Mouse (Mus musculus) heart, embryonic 14.5 days (tissue): Measurements from ENCODE around the gene Iqcf1. TPM values are rescaled to one million over a fixed set of nuclear protein-coding genes. Genes with fewer than 3 reads are reported as not detected.

Experiments
- ATAC-seq: fragments of 200-750 bp; cut with Nextera tagmentation; 2 replicates; pipeline ENCODE4 v1.8.0; 2017; ENCODE audit warnings: low read depth, moderate TSS enrichment; ENCODE audit not compliant: insufficient number of reproducible peaks, insufficient read depth, low FRiP score
- H3K27ac ChIP-seq, 2 experiments: fragments of 200-500 bp in 1 of 2; fragments of 300-500 bp in 1 of 2; sonication (generic) in 1 of 2; replicated peaks in 1 of 2; 2 replicates each; pipeline ENCODE4 v1.5.1; 2012 to 2014; ENCODE audit warnings: low read depth in 2 of 2, low read length in 2 of 2, control low read depth in 1 of 2, mild to moderate bottlenecking in 1 of 2, mixed read lengths in 1 of 2; ENCODE audit not compliant: control insufficient read depth in 1 of 2, insufficient read depth in 1 of 2
- H3K27me3 ChIP-seq: fragments of 300-500 bp; sonication (generic); 2 replicates; pipeline ENCODE4 v1.6.1; 2014; ENCODE audit warnings: mild to moderate bottlenecking, low read length, control low read depth; ENCODE audit not compliant: control insufficient read depth, insufficient read depth
- H3K36me3 ChIP-seq: fragments of 300-500 bp; sonication (generic); 2 replicates; pipeline ENCODE4 v1.6.1; 2014; ENCODE audit warnings: mild to moderate bottlenecking, control low read depth, low read length, mixed read lengths; ENCODE audit not compliant: control insufficient read depth, insufficient read depth
- H3K4me1 ChIP-seq, 2 experiments: fragments of 200-500 bp in 1 of 2; fragments of 300-500 bp in 1 of 2; sonication (generic) in 1 of 2; 2 replicates each; pipeline ENCODE4 v1.6.1; 2012 to 2014; ENCODE audit warnings: low read length in 2 of 2, control low read depth in 1 of 2, mixed read lengths in 1 of 2; ENCODE audit not compliant: control insufficient read depth in 2 of 2, insufficient read depth in 2 of 2
- H3K4me2 ChIP-seq: fragments of 300-500 bp; sonication (generic); 2 replicates; pipeline ENCODE4 v1.6.1; 2014; ENCODE audit warnings: mild to moderate bottlenecking, low read length
- H3K4me3 ChIP-seq, 2 experiments: fragments of 200-500 bp in 1 of 2; fragments of 300-500 bp in 1 of 2; sonication (generic) in 1 of 2; 2 replicates each; pipeline ENCODE4 v1.5.1; 2012 to 2014; ENCODE audit warnings: low read length in 2 of 2, mild to moderate bottlenecking in 2 of 2, control low read depth in 1 of 2, low read depth in 1 of 2, moderate library complexity in 1 of 2; ENCODE audit not compliant: control insufficient read depth in 1 of 2, insufficient read depth in 1 of 2
- H3K9ac ChIP-seq: fragments of 300-500 bp; sonication (generic); 2 replicates; pipeline ENCODE4 v1.6.1; 2014; ENCODE audit warnings: mild to moderate bottlenecking, low read length
- H3K9me3 ChIP-seq: fragments of 300-500 bp; sonication (generic); 2 replicates; pipeline ENCODE4 v1.6.1; 2016; ENCODE audit warnings: low read length, control low read depth; ENCODE audit not compliant: control insufficient read depth
- WGBS: fragments of 180-500 bp; shearing (Covaris S2); extraction: QIAGEN DNeasy Blood & Tissue Kit; methylation state at CpG from one replicate; pipeline ENCODE4 v1.1.7; 2014; 5-methylcytosine and 5-hydroxymethylcytosine counted together
- polyA plus RNA-seq: library from polyadenylated mRNA; unstranded; fragments of >200 nt; fragmentation: Nextera tagmentation; extraction: Ambion mirVana; gene quantifications from 2 replicates; pipeline ENCODE4 v1.2.1, GENCODE M21; 2014

Iqcf1 gene
- polyA plus RNA-seq, 1 experiment from 2014 or later = not detected

DNA sequence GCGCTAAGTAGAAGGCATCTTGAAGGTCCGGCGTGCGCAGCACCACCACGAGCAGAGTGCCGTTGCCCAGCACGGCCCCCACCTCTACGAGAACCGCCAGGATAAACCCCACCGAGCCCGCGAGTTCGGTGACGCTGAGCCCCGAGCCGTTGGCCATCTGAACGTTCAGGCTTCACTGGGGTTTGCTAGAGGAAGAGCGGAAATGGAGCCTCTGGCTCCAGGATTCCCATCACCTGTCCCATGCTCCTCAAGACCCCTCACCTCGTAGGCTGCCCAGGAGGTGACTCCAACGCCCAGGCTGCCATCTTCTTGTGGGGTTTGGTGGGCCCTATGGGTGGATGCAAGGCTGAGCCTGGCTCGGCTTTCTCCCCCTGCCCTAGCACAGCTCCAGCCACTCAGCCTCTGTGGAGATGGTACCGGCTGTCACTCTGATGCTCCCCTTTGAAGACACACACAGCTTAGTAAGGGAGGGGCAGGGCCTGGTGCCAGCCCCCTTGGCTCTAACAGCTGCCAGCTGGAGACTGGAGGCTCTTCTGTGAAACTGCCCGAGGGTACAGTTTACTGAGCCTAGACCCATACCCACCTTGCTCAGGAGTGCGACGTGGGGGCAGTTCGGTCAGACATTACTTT lies 34.1 kb upstream of the Iqcf1 start, which contains the start of gene Gpr62:
TSS of gene Gpr62 (minus strand) at position 368 of the 630 bp plus-strand sequence.
- H3K9ac ChIP-seq = peak within 1 kb of the TSS; percentile 80
- WGBS = 28% methylated on average over 26 of the region's 26 CpGs
- ATAC-seq = 0 out of 2 replicates have a peak, but pooled peaks have one; percentile 19
- peak within 1 kb of the TSS; percentile 51 to 63 for H3K4me3 ChIP-seq
- H3K36me3 ChIP-seq = peaks cover 32% of the 10 kb centered on the region
- H3K27me3 ChIP-seq = peaks cover 8% of the 10 kb centered on the region
- no peaks in the 10 kb centered on the region for H3K9me3 ChIP-seq
- peak within 1 kb of the TSS; percentile 98 for H3K4me2 ChIP-seq
- peak within 1 kb of the TSS in 1 of 2 experiments; percentile 37; a peak in 1 of 4 replicates for H3K27ac ChIP-seq
- peaks cover 4 to 11% of the 10 kb centered on the region in 2 experiments; a peak in 3 of 4 replicates for H3K4me1 ChIP-seq

DNA sequence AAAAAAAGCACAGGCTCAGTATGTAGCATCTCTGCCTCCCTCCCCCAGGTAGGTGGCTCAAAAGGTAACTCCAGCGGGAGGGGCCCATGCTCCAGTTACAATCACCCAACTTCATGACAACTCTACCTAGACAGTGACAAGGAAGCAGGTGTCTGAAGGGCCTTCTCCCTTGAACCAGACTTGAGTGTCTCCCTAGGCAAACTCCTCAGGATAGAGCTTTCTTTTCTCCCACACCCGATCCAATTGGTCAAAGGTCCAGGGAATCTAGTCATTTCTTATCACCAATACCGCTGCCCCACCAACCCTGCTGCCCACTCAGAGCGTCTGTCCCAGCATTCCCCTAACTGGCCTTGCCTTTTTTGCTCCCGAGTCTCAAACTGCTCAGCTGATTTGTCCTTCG lies 33.0 kb upstream of the Iqcf1 start:
- Histone ChIP-seq H3K4me1 (peaks cover 7 to 14% of the 10 kb centered on the region in 2 experiments; a peak in 3 of 4 replicates), H3K27ac (no peak overlapping the region), H3K4me2 (no peak overlapping the region), H3K36me3 (peaks cover 24% of the 10 kb centered on the region), H3K27me3 (peaks cover 8% of the 10 kb centered on the region), H3K9me3 (no peaks in the 10 kb centered on the region), H3K9ac (no peak overlapping the region), H3K4me3 (no peak overlapping the region)
- ATAC-seq = no peak
- 81% methylated on average over 6 of the region's 6 CpGs for WGBS

DNA sequence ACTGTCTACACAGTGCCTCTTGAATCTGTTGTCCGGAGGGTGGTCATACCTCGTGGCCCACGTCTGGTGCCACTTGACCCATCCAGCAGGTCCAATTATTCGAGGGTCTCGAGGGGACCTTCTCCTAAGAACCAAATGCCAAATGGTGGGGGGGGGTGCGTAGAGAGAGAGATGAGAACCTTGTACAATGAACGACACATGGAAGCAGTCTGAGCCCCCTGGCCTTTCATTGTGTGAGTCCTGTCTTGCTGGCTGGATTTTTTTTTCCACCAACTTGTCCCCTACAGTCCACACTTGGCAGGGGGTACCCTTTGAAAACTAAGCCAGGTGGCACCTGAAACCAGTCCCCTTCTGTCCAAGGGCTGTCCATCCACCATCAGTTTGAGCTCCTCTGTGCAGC lies 32.0 kb upstream of the Iqcf1 start:
- Histone ChIP-seq H3K9me3 (no peaks in the 10 kb centered on the region), H3K27ac (no peak overlapping the region), H3K36me3 (peaks cover 15% of the 10 kb centered on the region), H3K9ac (no peak overlapping the region), H3K4me1 (peaks cover 15 to 17% of the 10 kb centered on the region in 2 experiments), H3K4me3 (no peak overlapping the region), H3K27me3 (peaks cover 8% of the 10 kb centered on the region), H3K4me2 (no peak overlapping the region)
- WGBS = 93% methylated on average over 7 of the region's 7 CpGs
- no peak for ATAC-seq

DNA sequence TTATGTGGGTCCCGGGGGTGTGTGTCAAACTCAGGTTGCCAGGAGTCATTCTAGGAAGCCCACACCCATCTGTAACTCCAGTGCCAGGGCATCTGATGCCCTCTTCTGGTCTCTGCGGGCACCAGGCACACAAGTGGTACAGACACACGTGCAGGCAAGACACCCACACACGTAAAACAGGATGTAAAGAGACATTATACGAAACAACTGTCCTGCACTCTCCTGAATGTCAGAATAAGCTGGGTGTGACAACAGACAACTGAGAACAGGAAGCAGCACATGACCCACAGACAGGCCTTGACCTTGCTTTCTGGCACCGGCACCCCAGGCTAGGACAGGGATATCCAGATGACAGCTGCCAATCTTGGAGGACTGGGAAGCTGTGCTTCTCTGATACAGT lies 30.4 kb upstream of the Iqcf1 start:
- no peak for ATAC-seq
- 63% methylated on average over 6 of the region's 6 CpGs for WGBS
- no peak overlapping the region for H3K27ac ChIP-seq

DNA sequence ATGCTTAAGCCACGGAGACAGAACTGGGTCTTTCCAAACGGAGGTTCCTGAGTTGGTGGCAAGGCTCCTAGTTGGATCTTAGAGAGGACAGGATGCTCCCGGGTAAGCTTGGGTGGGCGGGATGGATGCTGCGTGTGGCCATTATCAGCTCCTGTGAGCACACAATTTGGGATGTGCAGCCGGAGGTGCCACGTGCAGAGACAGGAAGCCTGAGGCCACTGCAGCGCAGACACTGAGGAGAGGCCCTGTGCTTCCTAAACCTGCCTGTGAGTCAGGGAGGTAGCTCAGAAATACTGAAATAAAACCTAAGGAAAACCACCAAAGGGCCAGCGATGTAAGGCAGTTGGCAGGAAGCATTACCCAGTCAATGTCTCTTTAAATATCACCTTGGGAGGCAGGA lies 30.0 kb upstream of the Iqcf1 start:
- no peak overlapping the region for H3K9ac ChIP-seq
- no peaks in the 10 kb centered on the region for H3K9me3 ChIP-seq
- 58% methylated on average over 9 of the region's 9 CpGs for WGBS
- peaks cover 14 to 17% of the 10 kb centered on the region in 2 experiments for H3K4me1 ChIP-seq
- H3K4me2 ChIP-seq = no peak overlapping the region
- ATAC-seq = no peak
- H3K27ac ChIP-seq = no peak overlapping the region
- H3K4me3 ChIP-seq = no peak overlapping the region
- H3K36me3 ChIP-seq = no peaks in the 10 kb centered on the region
- peaks cover 8% of the 10 kb centered on the region for H3K27me3 ChIP-seq

More for the DNA sequence above, 30.4 kb upstream of the Iqcf1 start:
- H3K4me1 ChIP-seq = peaks cover 15 to 16% of the 10 kb centered on the region in 2 experiments
- peaks cover 8% of the 10 kb centered on the region for H3K27me3 ChIP-seq
- H3K4me3 ChIP-seq = no peak overlapping the region
- H3K9ac ChIP-seq = no peak overlapping the region
- H3K4me2 ChIP-seq = no peak overlapping the region
- H3K9me3 ChIP-seq = no peaks in the 10 kb centered on the region
- H3K36me3 ChIP-seq = no peaks in the 10 kb centered on the region

DNA sequence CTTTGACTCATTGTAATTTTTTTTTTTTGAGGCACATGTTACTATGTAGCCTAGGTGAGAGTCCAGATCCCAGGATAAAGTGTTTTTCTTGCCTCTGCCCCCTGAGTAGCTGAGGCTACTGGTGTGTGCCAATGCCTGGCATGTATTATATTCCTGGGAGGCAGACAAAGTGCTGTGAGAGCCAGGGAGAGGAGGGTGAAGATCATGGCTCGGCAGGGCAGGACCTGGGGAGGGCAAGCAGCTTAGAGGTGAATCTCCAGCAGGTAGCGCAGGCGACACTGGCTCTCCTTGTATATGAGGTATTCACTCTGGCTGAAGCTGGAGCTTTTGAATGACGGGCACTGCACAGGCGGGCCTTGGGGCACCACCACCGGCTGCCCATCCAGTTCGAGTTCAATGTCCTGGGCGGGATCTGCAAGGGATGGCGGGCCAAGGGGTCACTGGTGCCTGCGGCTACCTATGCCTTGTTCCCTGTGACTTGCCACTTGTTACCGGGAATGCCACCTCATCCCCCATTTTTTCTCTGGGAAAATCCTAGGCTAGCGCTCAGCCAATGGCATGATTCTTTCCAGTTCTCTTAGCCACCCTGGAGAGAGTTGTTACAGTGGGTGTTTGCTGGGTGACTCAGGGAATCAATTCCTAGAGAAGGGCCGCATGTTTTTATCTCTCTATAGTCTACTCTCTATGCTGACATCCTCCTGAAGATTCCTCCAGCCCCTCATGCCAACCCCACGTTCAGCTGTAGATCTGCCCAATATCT lies 28.6 kb upstream of the Iqcf1 start:
- Histone ChIP-seq H3K27me3 (peaks cover under 1% of the 10 kb centered on the region; the same call in 1 of the 2 replicates), H3K4me2 (peak overlapping the region; percentile 43), H3K27ac (no peak overlapping the region), H3K36me3 (no peaks in the 10 kb centered on the region), H3K4me1 (peaks cover 15 to 18% of the 10 kb centered on the region in 2 experiments), H3K9me3 (no peaks in the 10 kb centered on the region), H3K4me3 (no peak overlapping the region), H3K9ac (peak overlapping the region; percentile 11; the same call in 1 of the 2 replicates)
- no peak for ATAC-seq
- 70% methylated on average over 14 of the region's 14 CpGs for WGBS

DNA sequence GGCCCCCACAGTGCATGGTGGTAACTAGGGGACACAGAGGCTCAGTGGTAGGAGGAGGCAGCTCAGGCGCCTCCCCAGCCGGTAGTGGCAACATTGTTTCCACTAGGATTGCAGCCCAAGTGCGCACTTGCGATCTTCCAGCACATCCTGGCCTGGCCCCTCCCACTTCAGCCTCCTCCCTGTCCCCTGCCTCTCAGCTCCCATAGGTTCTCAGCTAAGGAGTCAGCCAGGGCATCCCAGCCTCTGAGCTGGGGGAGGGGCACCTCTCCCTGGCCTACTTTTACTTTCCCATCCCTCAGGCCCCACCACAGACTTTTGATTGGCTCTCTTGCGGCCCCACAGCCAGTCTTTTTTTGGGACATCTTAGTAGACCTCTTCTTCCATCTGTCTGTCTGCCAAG lies 27.9 kb upstream of the Iqcf1 start:
- H3K36me3 ChIP-seq = no peaks in the 10 kb centered on the region
- no peak for ATAC-seq
- H3K4me3 ChIP-seq = peak overlapping the region in 1 of 2 experiments; percentile 4; a peak in 1 of 4 replicates
- H3K27ac ChIP-seq = no peak overlapping the region
- peak overlapping the region; percentile 43 for H3K4me2 ChIP-seq
- no peaks in the 10 kb centered on the region for H3K9me3 ChIP-seq
- H3K27me3 ChIP-seq = no peaks in the 10 kb centered on the region
- peaks cover 20% of the 10 kb centered on the region in 2 experiments for H3K4me1 ChIP-seq
- WGBS = 8% methylated on average over 5 of the region's 5 CpGs
- peak overlapping the region; percentile 11; the same call in 1 of the 2 replicates for H3K9ac ChIP-seq
